Mouse (Mus musculus) megakaryocyte, adult 5-6 weeks (primary cell): ENCODE results near the gene Prrc2b. TPM values are rescaled to one million over a fixed set of nuclear protein-coding genes. Genes with fewer than 3 reads are reported as not detected.

Source experiments
- ATAC-seq: 2 replicates; pipeline ENCODE4 v1.8.0; 2016; ENCODE audit warnings: mild to moderate bottlenecking, inconsistent platforms; ENCODE audit not compliant: poor library complexity, severe bottlenecking
- total RNA-seq, 2 experiments: library from RNA; stranded (forward) in 1 of 2; stranded (reverse) in 1 of 2; fragments of 153-499, 151-499 nt in 1 of 2; fragments of 221-1000, 200-1000 nt in 1 of 2; gene quantifications; 2 replicates each; pipeline versions ENCODE4 v1.2.3 to v1.2.4; 2015 to 2017

Gene Prrc2b
- total RNA-seq, 2 experiments from 2014 or later, result 11.5 to 26.9 TPM

- ATAC-seq, result no peak
These were observed 67.9 kb downstream of the Prrc2b start for GRCm38 (mm10) chr2:32218541-32219334.

GRCm38 (mm10) chr2:32219501-32219900 is 68.6 kb downstream of the Prrc2b start:
- ATAC-seq, result no peak

GRCm38 (mm10) chr2:32220021-32220420 is 69.1 kb downstream of the Prrc2b start:
- ATAC-seq, result no peak

- no peak for ATAC-seq
These were observed 70.1 kb downstream of the Prrc2b start for GRCm38 (mm10) chr2:32220969-32221368.

- no peak for ATAC-seq
These were observed 70.7 kb downstream of the Prrc2b start for GRCm38 (mm10) chr2:32221577-32221976.

- no peak for ATAC-seq
These were observed 71.2 kb downstream of the Prrc2b start for GRCm38 (mm10) chr2:32222057-32222456.

- ATAC-seq, result no peak
These were observed 84.6 kb downstream of the Prrc2b start for GRCm38 (mm10) chr2:32235433-32235832.

- peak; percentile 95 for ATAC-seq
These were observed 85.2 kb downstream of the Prrc2b start, which contains the start of gene Pomt1 for GRCm38 (mm10) chr2:32235886-32236759. TSS of gene Pomt1 (plus strand) at chr2:32236590.

- ATAC-seq, result peak; percentile 37
These were observed 86.0 kb downstream of the Prrc2b start for GRCm38 (mm10) chr2:32236760-32237487.

- no peak for ATAC-seq
These were observed 86.7 kb downstream of the Prrc2b start for GRCm38 (mm10) chr2:32237571-32237970.

GRCm38 (mm10) chr2:32238708-32239435 is 88.0 kb downstream of the Prrc2b start:
- ATAC-seq, result no peak

- no peak for ATAC-seq
These were observed 89.7 kb downstream of the Prrc2b start for GRCm38 (mm10) chr2:32240591-32240990.

- ATAC-seq, result no peak
These were observed 92.1 kb downstream of the Prrc2b start for GRCm38 (mm10) chr2:32242986-32243385.

- no peak for ATAC-seq
These were observed 95.9 kb downstream of the Prrc2b start for GRCm38 (mm10) chr2:32246741-32247140.

GRCm38 (mm10) chr2:32248377-32249361 is 97.8 kb downstream of the Prrc2b start:
- ATAC-seq, result no peak

GRCm38 (mm10) chr2:32251791-32252527 is 101.1 kb downstream of the Prrc2b start:
- ATAC-seq, result no peak

- no peak for ATAC-seq
These were observed 101.8 kb downstream of the Prrc2b start for GRCm38 (mm10) chr2:32252658-32253057.

GRCm38 (mm10) chr2:32253352-32253751 is 102.5 kb downstream of the Prrc2b start:
- no peak for ATAC-seq
